Mouse (Mus musculus) bone marrow macrophage, adult 2 months (primary cell): Measurements from ENCODE around the gene Gm21976.

Experiments
- CTCF ChIP-seq: IDR thresholded peaks from 2 replicates; pipeline ENCODE4 v1.5.1; 2012; ENCODE audit warnings: low read depth, mild to moderate bottlenecking, low read length, moderate library complexity
- POLR2A ChIP-seq: IDR thresholded peaks from 2 replicates; pipeline ENCODE4 v1.6.1; 2012; ENCODE audit warnings: mild to moderate bottlenecking, low read depth, low read length, borderline replicate concordance

- TF ChIP-seq POLR2A = no peak
- TF ChIP-seq CTCF = no peak
Observed at GRCm38 (mm10) chr13:98354090-98354801, 74.6 kb downstream of the Gm21976 start, which contains the start of gene Foxd1.
